ENCODE assay signal across 21 mouse cellular contexts in the genomic region with DNA sequence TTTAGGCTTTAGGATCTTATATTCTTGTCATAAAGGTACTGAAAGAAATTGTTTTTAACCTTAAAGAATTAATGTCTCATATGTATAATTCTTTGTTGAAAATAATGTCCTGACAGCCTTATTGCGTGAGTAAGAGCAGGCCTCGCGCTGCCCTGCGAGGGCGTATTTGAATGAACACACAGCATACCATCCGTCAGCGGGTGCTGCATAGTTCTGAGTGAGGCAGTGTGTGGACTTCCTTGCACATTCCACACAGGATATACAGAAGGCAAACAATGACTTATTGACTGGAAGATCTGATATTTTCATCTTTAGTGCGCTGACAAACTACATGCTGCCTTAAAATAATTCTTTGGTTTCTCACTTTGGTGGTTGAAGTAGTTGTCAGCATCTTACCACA.
DNase-seq lines count a peak whose midpoint lies in the region; ATAC-seq and TF ChIP-seq lines count a peak whose summit lies in the region.
"Had no signal": no experiment of that assay in that cellular context is flagged by ENCODE, and none has a peak within 500 bp of the region (broad histone marks: within the 10 kb centered on the region; RNA-seq: fewer than 3 reads in every experiment).

No protein-coding gene starts in this region.

- TF ChIP-seq CTCF in lung, embryonic 14.5 days (IDR thresholded peaks at IDR 0.05; ENCODE audit: low read depth) = no peak
- TF ChIP-seq CTCF in lung, adult 2 months (IDR thresholded peaks at IDR 0.05; ENCODE audit: insufficient read depth, low read length) = no peak
- TF ChIP-seq CTCF in forebrain, postnatal 0 days (IDR thresholded peaks at IDR 0.05; ENCODE audit: low read depth) = no peak

- no peak overlapping the region for H3K27ac ChIP-seq in lung, embryonic 14.5 days (ENCODE audit: low read depth)
- H3K27ac ChIP-seq in forebrain, postnatal 0 days (ENCODE audit: low read depth, low read length) = no peak overlapping the region
- H3K27ac ChIP-seq: embryonic facial prominence, embryonic 12.5 days; forebrain, embryonic 12.5 days; gastrocnemius, adult 2 months; heart, embryonic 13.5 days; hindbrain, embryonic 10.5 days; hindbrain, embryonic 14.5 days; intestine, embryonic 15.5 days had no signal

- H3K36me3 ChIP-seq in lung, embryonic 14.5 days (ENCODE audit: insufficient read depth) = no peaks in the 10 kb centered on the region
- H3K36me3 ChIP-seq in forebrain, postnatal 0 days (ENCODE audit: insufficient read depth) = no peaks in the 10 kb centered on the region
- H3K36me3 ChIP-seq: embryonic facial prominence, embryonic 12.5 days; forebrain, embryonic 12.5 days; heart, embryonic 13.5 days; hindbrain, embryonic 10.5 days; intestine, embryonic 15.5 days had no signal

- H3K4me1 ChIP-seq in lung, embryonic 14.5 days (ENCODE audit: insufficient read depth) = no peaks in the 10 kb centered on the region
- peaks cover 3% of the 10 kb centered on the region for H3K4me1 ChIP-seq in lung, adult 2 months (ENCODE audit: control insufficient read depth, insufficient read depth, low read length)
- H3K4me1 ChIP-seq in forebrain, postnatal 0 days (ENCODE audit: insufficient read depth) = no peaks in the 10 kb centered on the region
- H3K4me1 ChIP-seq: embryonic facial prominence, embryonic 12.5 days; intestine, embryonic 15.5 days had no signal

- ATAC-seq in lung, embryonic 14.5 days (ENCODE audit: insufficient read depth) = peak; percentile 76; the same call in 1 of the 2 replicates
- ATAC-seq in forebrain, postnatal 0 days = no peak
- ATAC-seq: activated CD4-positive, CD25-positive, alpha-beta regulatory T cell, adult 4 months; forebrain, embryonic 16.5 days; intestine, embryonic 15.5 days; Patski had no signal

- WGBS in lung, embryonic 14.5 days = 35% methylated on average over 8 of the region's 8 CpGs
- WGBS in lung, adult 2 months = 36% methylated on average over 8 of the region's 8 CpGs
- WGBS in forebrain, postnatal 0 days = 86% methylated on average over 8 of the region's 8 CpGs

- no peaks in the 10 kb centered on the region for H3K27me3 ChIP-seq in lung, embryonic 14.5 days (ENCODE audit: insufficient read depth, low read length)
- no peaks in the 10 kb centered on the region for H3K27me3 ChIP-seq in forebrain, postnatal 0 days (ENCODE audit: insufficient read depth, low read length)
- H3K27me3 ChIP-seq: embryonic facial prominence, embryonic 12.5 days; forebrain, embryonic 12.5 days; heart, embryonic 13.5 days; intestine, embryonic 15.5 days had no signal

- H3K9ac ChIP-seq in lung, embryonic 14.5 days = no peak overlapping the region
- no peak overlapping the region for H3K9ac ChIP-seq in forebrain, postnatal 0 days
- H3K9ac ChIP-seq: embryonic facial prominence, embryonic 12.5 days; forebrain, embryonic 12.5 days; heart, embryonic 13.5 days; hindbrain, embryonic 14.5 days; intestine, embryonic 15.5 days had no signal

- DNase-seq in embryo, embryonic 11 days = peak; percentile 14
- no peak for DNase-seq in embryo, embryonic 10 days (ENCODE audit: low spot score)
- peak; percentile 56 for DNase-seq in lung, embryonic 14.5 days
- no peak for DNase-seq in lung, adult 2 months
- peak; percentile 7 for DNase-seq in NIH3T3 (ENCODE audit: low read depth)
- DNase-seq in forelimb bud, embryonic 11.5 days (ENCODE audit: low read depth, low spot score) = peak; percentile 13
- DNase-seq in forebrain, postnatal 0 days = no peak
- DNase-seq: adrenal gland, postnatal 25 days; cerebellum, adult 2 months; cerebellum, postnatal 10 days; gastrocnemius, adult 2 months; gastrocnemius, postnatal 25 days had no signal

- H3K9me3 ChIP-seq in lung, embryonic 14.5 days (ENCODE audit: low read depth, low read length) = no peaks in the 10 kb centered on the region
- no peaks in the 10 kb centered on the region for H3K9me3 ChIP-seq in forebrain, postnatal 0 days (ENCODE audit: low read length)
- H3K9me3 ChIP-seq: embryonic facial prominence, embryonic 12.5 days; forebrain, embryonic 12.5 days; heart, embryonic 13.5 days; hindbrain, embryonic 10.5 days; intestine, embryonic 15.5 days had no signal

- no peak for TF ChIP-seq POLR2A in lung, adult 2 months (IDR thresholded peaks at IDR 0.05; ENCODE audit: borderline replicate concordance, extremely low read depth, low read depth, low read length)

- no peak overlapping the region for H3K4me2 ChIP-seq in lung, embryonic 14.5 days
- H3K4me2 ChIP-seq in forebrain, postnatal 0 days (ENCODE audit: low read depth) = no peak overlapping the region
- H3K4me2 ChIP-seq: embryonic facial prominence, embryonic 12.5 days; forebrain, embryonic 12.5 days; heart, embryonic 13.5 days; hindbrain, embryonic 14.5 days; intestine, embryonic 15.5 days had no signal

- no peak overlapping the region for H3K4me3 ChIP-seq in lung, embryonic 14.5 days (ENCODE audit: low read depth, low read length)
- H3K4me3 ChIP-seq in lung, adult 2 months (replicated peaks; ENCODE audit: extremely low read depth, low read depth, low read length) = no peak overlapping the region
- H3K4me3 ChIP-seq in forebrain, postnatal 0 days (ENCODE audit: low read depth, low read length) = no peak overlapping the region
- H3K4me3 ChIP-seq: embryonic facial prominence, embryonic 12.5 days; forebrain, embryonic 12.5 days; gastrocnemius, adult 2 months; heart, embryonic 13.5 days; hindbrain, embryonic 10.5 days; intestine, embryonic 15.5 days had no signal

Comparison
In these comparisons a context has a peak if more than half of its experiments do, and no peak if none do; other contexts are left out.
1. DNase-seq: peak in embryo, embryonic 11 days (single experiment), lung, embryonic 14.5 days (single experiment), NIH3T3 (single experiment) and forelimb bud, embryonic 11.5 days (single experiment); none in embryo, embryonic 10 days (single experiment), lung, adult 2 months (single experiment) and forebrain, postnatal 0 days (single experiment).